Mouse (Mus musculus) testis, adult 2 months (tissue): ENCODE measurements around the gene Tgfbr3.

Experiments used
- CTCF ChIP-seq: fragments of 200-500 bp; IDR thresholded peaks from 2 replicates; pipeline ENCODE4 v1.5.1; 2012; ENCODE audit warnings: low read depth, mild to moderate bottlenecking, inconsistent platforms, low read length, moderate library complexity; ENCODE audit not compliant: control insufficient read depth, insufficient read depth, insufficient replicate concordance
- POLR2A ChIP-seq: fragments of 200-500 bp; IDR thresholded peaks from 2 replicates; pipeline ENCODE4 v1.6.1; 2012; ENCODE audit warnings: low read depth, mild to moderate bottlenecking, inconsistent platforms, low read length, moderate library complexity; ENCODE audit not compliant: control insufficient read depth

- TF ChIP-seq POLR2A (no peak), CTCF (no peak)
Observed at GRCm38 (mm10) chr5:107165271-107165670, 124.2 kb downstream of the Tgfbr3 start.
